Mouse (Mus musculus) neural tube, embryonic 14.5 days (tissue): ENCODE measurements at regions not wholly inside any gene's neighbourhood (a gene's known extent, or its start where the extent isn't known, plus 50 kb on each side); places are given as distances from the start of the nearest gene placed in this dataset.

Experiments used
- ATAC-seq: fragments of 200-750 bp; cut with Nextera tagmentation; 2 replicates; pipeline ENCODE4 v1.8.0; 2017; ENCODE audit warnings: low read depth, mild to moderate bottlenecking, moderate TSS enrichment, moderate library complexity
- H3K27ac ChIP-seq: fragments of 300-500 bp; sonication (generic); 2 replicates; pipeline ENCODE4 v1.5.1; 2014; ENCODE audit warnings: low read depth, mild to moderate bottlenecking, control low read depth, low read length, moderate library complexity, mixed read lengths
- H3K27me3 ChIP-seq: fragments of 300-500 bp; sonication (generic); 2 replicates; pipeline ENCODE4 v1.6.1; 2014; ENCODE audit warnings: low read length; ENCODE audit not compliant: control insufficient read depth, insufficient read depth
- H3K36me3 ChIP-seq: fragments of 300-500 bp; sonication (generic); 2 replicates; pipeline ENCODE4 v1.6.1; 2014; ENCODE audit warnings: low read length, mixed read lengths; ENCODE audit not compliant: control insufficient read depth, insufficient read depth
- H3K4me1 ChIP-seq: fragments of 300-500 bp; sonication (generic); 2 replicates; pipeline ENCODE4 v1.6.1; 2014; ENCODE audit warnings: low read length; ENCODE audit not compliant: control insufficient read depth, insufficient read depth
- H3K4me2 ChIP-seq: fragments of 300-500 bp; sonication (generic); 2 replicates; pipeline ENCODE4 v1.6.1; 2014; ENCODE audit warnings: mild to moderate bottlenecking, low read depth, low read length, control low read depth
- H3K4me3 ChIP-seq: fragments of 300-500 bp; sonication (generic); 2 replicates; pipeline ENCODE4 v1.5.1; 2014; ENCODE audit warnings: low read depth, low read length, control low read depth, mixed read lengths
- H3K9ac ChIP-seq: fragments of 300-500 bp; sonication (generic); replicated peaks from 2 replicates; pipeline ENCODE4 v1.6.1; 2014; ENCODE audit warnings: low read depth, mild to moderate bottlenecking, control low read depth, low read length, mixed read lengths
- H3K9me3 ChIP-seq: fragments of 300-500 bp; sonication (generic); 2 replicates; pipeline ENCODE4 v1.6.1; 2016; ENCODE audit warnings: low read length; ENCODE audit not compliant: control insufficient read depth
- WGBS: fragments of 180-500 bp; shearing (Covaris S2); extraction: QIAGEN DNeasy Blood & Tissue Kit; methylation state at CpG from one replicate; pipeline ENCODE4 v1.1.7; 2014; 5-methylcytosine and 5-hydroxymethylcytosine counted together

GRCm38 (mm10) chr3:128886678-128887077 is 313.0 kb upstream of the Pitx2 start:
- no peak overlapping the region for H3K4me2 ChIP-seq
- H3K36me3 ChIP-seq = no peaks in the 10 kb centered on the region
- H3K9ac ChIP-seq = no peak overlapping the region
- no peaks in the 10 kb centered on the region for H3K27me3 ChIP-seq
- H3K4me1 ChIP-seq = 0 out of 2 replicates have a peak, but pooled peaks cover 1% of the 10 kb centered on the region
- H3K27ac ChIP-seq = no peak overlapping the region
- 60% methylated on average over 9 of the region's 9 CpGs for WGBS
- ATAC-seq = no peak
- no peaks in the 10 kb centered on the region for H3K9me3 ChIP-seq
- H3K4me3 ChIP-seq = no peak overlapping the region

GRCm38 (mm10) chr3:128891078-128891477 is 308.6 kb upstream of the Pitx2 start:
- ATAC-seq = no peak
- Histone ChIP-seq H3K27me3 (no peaks in the 10 kb centered on the region), H3K27ac (no peak overlapping the region), H3K4me1 (no peaks in the 10 kb centered on the region), H3K36me3 (no peaks in the 10 kb centered on the region), H3K4me3 (no peak overlapping the region), H3K9ac (no peak overlapping the region), H3K9me3 (no peaks in the 10 kb centered on the region), H3K4me2 (no peak overlapping the region)
- WGBS = 83% methylated on average over 5 of the region's 5 CpGs

GRCm38 (mm10) chr3:128896628-128897027 is 303.1 kb upstream of the Pitx2 start:
- no peak overlapping the region for H3K27ac ChIP-seq
- no peak overlapping the region for H3K9ac ChIP-seq
- H3K9me3 ChIP-seq = no peaks in the 10 kb centered on the region
- WGBS = 93% methylated on average over 3 of the region's 3 CpGs
- H3K4me1 ChIP-seq = no peaks in the 10 kb centered on the region
- ATAC-seq = no peak
- no peaks in the 10 kb centered on the region for H3K36me3 ChIP-seq
- H3K4me3 ChIP-seq = no peak overlapping the region
- no peak overlapping the region for H3K4me2 ChIP-seq
- no peaks in the 10 kb centered on the region for H3K27me3 ChIP-seq

GRCm38 (mm10) chr3:128911122-128911521 is 288.6 kb upstream of the Pitx2 start:
- no peaks in the 10 kb centered on the region for H3K27me3 ChIP-seq

GRCm38 (mm10) chr3:128921428-128921827 is 278.2 kb upstream of the Pitx2 start:
- Histone ChIP-seq H3K27ac (no peak overlapping the region), H3K4me3 (no peak overlapping the region), H3K4me2 (no peak overlapping the region), H3K9me3 (no peaks in the 10 kb centered on the region), H3K27me3 (no peaks in the 10 kb centered on the region), H3K4me1 (no peaks in the 10 kb centered on the region), H3K36me3 (no peaks in the 10 kb centered on the region), H3K9ac (no peak overlapping the region)
- no peak for ATAC-seq

More at GRCm38 (mm10) chr3:128911122-128911521, 288.6 kb upstream of the Pitx2 start:
- Histone ChIP-seq H3K4me1 (no peaks in the 10 kb centered on the region), H3K27ac (no peak overlapping the region), H3K9me3 (no peaks in the 10 kb centered on the region), H3K4me3 (no peak overlapping the region), H3K4me2 (no peak overlapping the region), H3K9ac (no peak overlapping the region), H3K36me3 (no peaks in the 10 kb centered on the region)
- WGBS = 68% methylated on average over 4 of the region's 4 CpGs
- no peak for ATAC-seq

GRCm38 (mm10) chr3:128922150-128922549 is 277.5 kb upstream of the Pitx2 start:
- H3K4me1 ChIP-seq = no peaks in the 10 kb centered on the region
- ATAC-seq = no peak
- no peaks in the 10 kb centered on the region for H3K9me3 ChIP-seq
- H3K27ac ChIP-seq = no peak overlapping the region
- H3K4me3 ChIP-seq = no peak overlapping the region
- H3K4me2 ChIP-seq = no peak overlapping the region
- WGBS = 77% methylated on average over 4 of the region's 4 CpGs
- no peaks in the 10 kb centered on the region for H3K36me3 ChIP-seq
- H3K27me3 ChIP-seq = no peaks in the 10 kb centered on the region
- H3K9ac ChIP-seq = no peak overlapping the region

GRCm38 (mm10) chr3:128938536-128938935 is 261.1 kb upstream of the Pitx2 start:
- H3K9ac ChIP-seq = no peak overlapping the region
- no peaks in the 10 kb centered on the region for H3K4me1 ChIP-seq
- H3K36me3 ChIP-seq = no peaks in the 10 kb centered on the region
- H3K9me3 ChIP-seq = no peaks in the 10 kb centered on the region
- no peak overlapping the region for H3K4me2 ChIP-seq
- H3K27ac ChIP-seq = no peak overlapping the region
- no peak overlapping the region for H3K4me3 ChIP-seq
- WGBS = 38% methylated on average over 5 of the region's 5 CpGs
- ATAC-seq = no peak
- no peaks in the 10 kb centered on the region for H3K27me3 ChIP-seq

- no peaks in the 10 kb centered on the region for H3K4me1 ChIP-seq
- no peaks in the 10 kb centered on the region for H3K27me3 ChIP-seq
- H3K27ac ChIP-seq = no peak overlapping the region
- ATAC-seq = no peak
- no peak overlapping the region for H3K9ac ChIP-seq
- no peaks in the 10 kb centered on the region for H3K9me3 ChIP-seq
- no peak overlapping the region for H3K4me2 ChIP-seq
- H3K36me3 ChIP-seq = no peaks in the 10 kb centered on the region
- 69% methylated on average over 2 of the region's 2 CpGs for WGBS
- H3K4me3 ChIP-seq = no peak overlapping the region
Measured at GRCm38 (mm10) chr3:128941156-128941555, 258.5 kb upstream of the Pitx2 start.

- WGBS = 64% methylated on average over 6 of the region's 6 CpGs
- Histone ChIP-seq H3K27ac (no peak overlapping the region), H3K4me3 (no peak overlapping the region), H3K9me3 (no peaks in the 10 kb centered on the region), H3K36me3 (no peaks in the 10 kb centered on the region), H3K27me3 (no peaks in the 10 kb centered on the region), H3K4me1 (no peaks in the 10 kb centered on the region), H3K4me2 (no peak overlapping the region), H3K9ac (no peak overlapping the region)
- ATAC-seq = no peak
Measured at GRCm38 (mm10) chr3:128944631-128945030, 255.0 kb upstream of the Pitx2 start.

- no peak overlapping the region for H3K27ac ChIP-seq
- H3K9ac ChIP-seq = no peak overlapping the region
- no peak for ATAC-seq
- H3K9me3 ChIP-seq = no peaks in the 10 kb centered on the region
- no peak overlapping the region for H3K4me3 ChIP-seq
- H3K36me3 ChIP-seq = no peaks in the 10 kb centered on the region
- H3K4me1 ChIP-seq = no peaks in the 10 kb centered on the region
- 92% methylated on average over 8 of the region's 8 CpGs for WGBS
- no peaks in the 10 kb centered on the region for H3K27me3 ChIP-seq
- no peak overlapping the region for H3K4me2 ChIP-seq
Measured at GRCm38 (mm10) chr3:128954886-128955285, 244.8 kb upstream of the Pitx2 start.
